Mouse (Mus musculus) forebrain, postnatal 0 days (tissue): ENCODE data around the gene Sgce. TPM values are rescaled to one million over a fixed set of nuclear protein-coding genes. Genes with fewer than 3 reads are reported as not detected.

Experiments used
- ATAC-seq: fragments of 200-750 bp; cut with Nextera tagmentation; 2 replicates; pipeline ENCODE4 v1.8.0; 2017; ENCODE audit warnings: mild to moderate bottlenecking, moderate library complexity
- DNase-seq: peaks from one replicate; pipeline ENCODE4 v3.0.0-alpha.2; 2015
- H3K27ac ChIP-seq: fragments of 300-500 bp; sonication (generic); 2 replicates; pipeline ENCODE4 v1.5.1; 2014; ENCODE audit warnings: low read depth, mild to moderate bottlenecking, antibody characterized with exemption, low read length, moderate library complexity, mixed read lengths
- H3K27me3 ChIP-seq: fragments of 300-500 bp; sonication (generic); 2 replicates; pipeline ENCODE4 v1.6.1; 2014; ENCODE audit warnings: mild to moderate bottlenecking, low read length, mixed read lengths; ENCODE audit not compliant: insufficient read depth
- H3K36me3 ChIP-seq: fragments of 300-500 bp; sonication (generic); 2 replicates; pipeline ENCODE4 v1.6.1; 2014; ENCODE audit warnings: mild to moderate bottlenecking, moderate library complexity; ENCODE audit not compliant: insufficient read depth
- H3K4me1 ChIP-seq: fragments of 300-500 bp; sonication (generic); 2 replicates; pipeline ENCODE4 v1.6.1; 2014; ENCODE audit warnings: antibody characterized with exemption; ENCODE audit not compliant: insufficient read depth
- H3K4me2 ChIP-seq: fragments of 300-500 bp; sonication (generic); 2 replicates; pipeline ENCODE4 v1.6.1; 2014; ENCODE audit warnings: low read depth, mild to moderate bottlenecking, moderate library complexity
- H3K4me3 ChIP-seq: fragments of 300-500 bp; sonication (generic); 2 replicates; pipeline ENCODE4 v1.5.1; 2014; ENCODE audit warnings: low read depth, low read length, mixed read lengths
- H3K9ac ChIP-seq: fragments of 300-500 bp; sonication (generic); 2 replicates; pipeline ENCODE4 v1.6.1; 2014; ENCODE audit warnings: mild to moderate bottlenecking
- H3K9me3 ChIP-seq: fragments of 300-500 bp; sonication (generic); 2 replicates; pipeline ENCODE4 v1.6.1; 2016; ENCODE audit warnings: low read length
- CTCF ChIP-seq: sonication (generic); IDR thresholded peaks from 2 replicates; pipeline ENCODE4 v1.5.1; 2016; ENCODE audit warnings: antibody characterized with exemption, control low read depth, low read depth
- WGBS: fragments of 180-500 bp; shearing (Covaris S2); extraction: QIAGEN DNeasy Blood & Tissue Kit; methylation state at CpG from one replicate; pipeline ENCODE4 v1.1.7; 2014; 5-methylcytosine and 5-hydroxymethylcytosine counted together
- polyA plus RNA-seq: library from polyadenylated mRNA; unstranded; fragments of >200 nt; fragmentation: Nextera tagmentation; extraction: Ambion mirVana; gene quantifications from 2 replicates; pipeline ENCODE4 v1.2.1, GENCODE M21; 2015
- total RNA-seq: library from RNA; depleted of rRNA; stranded (reverse); fragments of >200 nt; gene quantifications from 2 replicates; pipeline ENCODE4 v1.2.3, GENCODE M21; 2014

Sgce gene
- total and polyA plus RNA-seq, 2 experiments from 2014 or later: 39.4 to 44.5 TPM

GRCm38 (mm10) chr6:4749091-4749490, 2.1 kb upstream of the Sgce start:
- peak overlapping the region; percentile 63 for H3K4me2 ChIP-seq
- H3K9ac ChIP-seq: no peak overlapping the region
- H3K36me3 ChIP-seq: no peaks in the 10 kb centered on the region
- peak; percentile 25; the same call in 1 of the 2 replicates for TF ChIP-seq CTCF
- H3K27ac ChIP-seq: no peak overlapping the region
- H3K9me3 ChIP-seq: peaks cover 4% of the 10 kb centered on the region; the same call in 1 of the 2 replicates
- WGBS: 57% methylated on average over 22 of the region's 22 CpGs
- H3K27me3 ChIP-seq: no peaks in the 10 kb centered on the region
- peak; percentile 96 for DNase-seq
- ATAC-seq: peak; percentile 92
- peak overlapping the region; percentile 54 for H3K4me3 ChIP-seq
- no peaks in the 10 kb centered on the region for H3K4me1 ChIP-seq

DNA sequence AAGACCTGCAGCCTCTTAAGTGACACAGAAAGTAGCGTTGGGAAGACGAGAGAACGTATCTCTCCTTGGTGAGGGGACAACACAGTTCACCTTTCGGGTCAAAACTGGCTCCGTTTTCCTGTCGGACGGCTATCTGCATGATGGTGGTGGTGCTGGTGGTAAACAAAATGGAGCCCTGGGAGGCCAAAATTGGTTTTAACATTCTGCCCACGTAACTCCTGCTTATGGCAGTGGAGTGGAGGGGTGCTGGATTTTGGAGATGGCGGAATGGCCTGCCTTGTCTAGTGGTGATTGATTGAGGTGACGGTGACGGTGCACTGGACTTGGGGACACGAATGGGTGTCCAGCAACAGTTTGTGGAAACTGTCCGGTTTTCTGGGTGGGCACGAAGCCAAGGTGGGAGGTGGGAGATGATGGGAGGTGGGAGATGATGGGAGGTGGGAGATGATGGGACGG, 1.5 kb upstream of the Sgce start:
- Histone ChIP-seq H3K36me3 (no peaks in the 10 kb centered on the region), H3K9me3 (peaks cover 4% of the 10 kb centered on the region; the same call in 1 of the 2 replicates), H3K27ac (peak overlapping the region; percentile 4), H3K4me3 (peak overlapping the region; percentile 54), H3K27me3 (no peaks in the 10 kb centered on the region), H3K9ac (peak overlapping the region; percentile 2; the same call in 1 of the 2 replicates), H3K4me2 (peak overlapping the region; percentile 63), H3K4me1 (no peaks in the 10 kb centered on the region)
- ATAC-seq (no peak), DNase-seq (no peak)
- TF ChIP-seq CTCF: no peak
- WGBS: 55% methylated on average over 15 of the region's 15 CpGs

DNA sequence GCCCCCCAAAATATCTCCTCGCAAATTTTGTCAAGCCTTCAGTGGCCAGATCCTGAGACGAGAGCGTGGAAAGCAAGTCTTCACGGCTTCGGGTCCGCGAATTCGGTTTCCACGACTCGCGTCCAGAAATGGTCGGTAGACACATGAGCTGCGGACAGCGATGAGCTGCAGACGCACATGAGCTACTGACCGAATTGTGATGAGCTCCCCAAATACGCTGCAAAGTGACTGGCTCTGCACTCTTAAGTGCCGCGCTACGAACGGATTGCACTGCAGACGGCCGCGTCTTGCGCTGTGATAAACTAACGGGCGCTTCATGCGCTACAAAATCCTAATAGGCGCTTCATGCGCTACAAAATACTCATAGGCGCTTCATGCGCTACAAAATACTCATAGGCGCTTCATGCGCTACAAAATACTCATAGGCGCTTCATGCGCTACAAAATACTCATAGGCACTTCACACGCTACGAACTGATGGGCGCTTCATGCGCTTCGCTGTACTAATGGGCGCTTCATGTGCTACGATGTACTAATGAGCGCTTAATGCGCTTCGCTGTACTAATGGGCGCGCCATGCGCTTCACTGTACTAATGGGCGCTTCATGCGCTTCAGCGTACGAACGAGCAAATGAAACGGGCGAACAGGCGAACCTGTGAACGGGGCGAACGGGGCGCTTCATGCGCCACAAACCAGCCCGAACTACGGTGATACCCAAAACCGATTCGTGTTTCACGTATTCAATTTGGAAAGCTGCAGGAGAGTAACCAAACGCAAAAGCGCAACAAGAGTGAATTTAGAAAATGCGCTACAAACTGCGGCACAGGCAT, 884 bp upstream of the Sgce start:
- Histone ChIP-seq H3K4me3 (peak overlapping the region; percentile 54), H3K9me3 (peaks cover 4% of the 10 kb centered on the region; the same call in 1 of the 2 replicates), H3K4me1 (no peaks in the 10 kb centered on the region), H3K4me2 (peak overlapping the region; percentile 63), H3K27ac (peak overlapping the region; percentile 4), H3K36me3 (no peaks in the 10 kb centered on the region), H3K27me3 (no peaks in the 10 kb centered on the region), H3K9ac (peak overlapping the region; percentile 18)
- 53% methylated on average over 71 of the region's 71 CpGs for WGBS
- peak; percentile 55 for ATAC-seq
- DNase-seq: peak; percentile 82
- TF ChIP-seq CTCF: no peak

GRCm38 (mm10) chr6:4746036-4746695, 841 bp downstream of the Sgce start:
- H3K27ac ChIP-seq: peak overlapping the region; percentile 86
- H3K36me3 ChIP-seq: no peaks in the 10 kb centered on the region
- peak overlapping the region; percentile 54 for H3K4me3 ChIP-seq
- no peak for TF ChIP-seq CTCF
- no peak for ATAC-seq
- peak overlapping the region; percentile 63 for H3K4me2 ChIP-seq
- DNase-seq: peak; percentile 29
- peak overlapping the region; percentile 68 for H3K9ac ChIP-seq
- peaks cover 4% of the 10 kb centered on the region; the same call in 1 of the 2 replicates for H3K9me3 ChIP-seq
- H3K4me1 ChIP-seq: 0 out of 2 replicates have a peak, but pooled peaks cover 3% of the 10 kb centered on the region
- 45% methylated on average over 21 of the region's 22 CpGs for WGBS
- no peaks in the 10 kb centered on the region for H3K27me3 ChIP-seq

DNA sequence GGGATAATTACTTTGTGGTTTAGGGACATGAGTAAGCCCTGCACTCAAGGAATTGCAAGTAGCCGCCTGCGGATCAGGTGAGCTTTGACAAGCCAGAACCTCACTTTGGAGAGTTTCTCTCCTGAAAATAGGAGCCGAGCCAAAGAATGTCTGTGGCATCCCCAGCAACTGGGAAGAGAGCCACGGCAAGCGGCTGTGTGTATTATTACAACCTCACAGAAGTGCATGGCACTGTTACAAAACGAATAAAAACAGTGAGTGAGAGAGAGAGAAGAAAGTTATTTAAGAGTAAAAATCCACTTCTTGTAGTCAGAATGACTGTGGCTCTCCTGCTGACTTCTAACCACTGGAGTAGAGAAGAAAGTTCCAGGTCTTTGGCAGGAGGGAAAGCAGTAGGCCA, 6.5 kb downstream of the Sgce start:
- 12% methylated on average over 6 of the region's 6 CpGs for WGBS
- Histone ChIP-seq H3K4me3 (no peak overlapping the region), H3K9ac (no peak overlapping the region), H3K36me3 (no peaks in the 10 kb centered on the region), H3K9me3 (no peaks in the 10 kb centered on the region), H3K4me1 (peaks cover 8% of the 10 kb centered on the region), H3K27ac (no peak overlapping the region), H3K27me3 (no peaks in the 10 kb centered on the region), H3K4me2 (no peak overlapping the region; the same call in 1 of the 2 replicates)
- DNase-seq (peak; percentile 67), ATAC-seq (0 out of 2 replicates have a peak, but pooled peaks have one; percentile 58)
- TF ChIP-seq CTCF: no peak

DNA sequence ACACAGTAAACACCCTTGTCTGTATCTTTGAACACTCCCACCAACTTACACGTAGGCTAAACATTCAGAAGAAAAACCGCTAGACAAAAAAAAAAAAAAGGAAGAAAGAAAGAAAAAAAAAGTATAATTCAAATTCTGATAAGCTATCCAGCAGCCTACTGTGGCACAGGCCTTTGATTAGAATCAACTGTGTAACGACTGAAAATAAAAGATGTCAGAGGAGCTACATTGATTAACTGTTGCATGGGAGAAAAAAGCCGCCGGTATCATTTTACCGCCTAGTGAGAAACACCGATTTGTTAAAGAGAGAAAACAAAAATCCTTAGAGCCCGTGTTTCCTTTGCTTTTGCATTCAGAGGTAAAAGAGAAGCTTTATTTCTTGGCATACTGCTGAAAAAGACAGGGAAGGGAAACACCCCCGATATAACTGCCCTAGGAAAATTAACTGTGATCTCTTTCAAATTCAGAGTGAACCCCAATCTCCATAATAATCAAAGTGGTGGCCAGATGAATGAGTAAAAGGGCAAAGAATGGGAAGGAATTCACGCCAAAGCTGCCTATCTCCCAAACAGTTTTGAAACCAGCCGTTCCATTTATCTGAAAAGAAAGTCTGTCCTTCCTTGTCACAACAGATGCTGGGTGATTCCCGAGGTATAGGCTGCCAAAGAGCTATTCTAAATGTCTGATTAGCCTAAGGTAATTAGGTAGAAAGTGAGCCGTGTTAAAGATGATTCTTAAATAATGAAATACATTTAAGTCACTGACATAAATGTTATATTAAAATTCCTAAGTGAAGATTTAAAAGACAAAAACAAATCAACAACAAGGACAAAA, 7.3 kb downstream of the Sgce start:
- Histone ChIP-seq H3K9ac (no peak overlapping the region), H3K4me1 (peaks cover 8% of the 10 kb centered on the region), H3K36me3 (no peaks in the 10 kb centered on the region), H3K9me3 (no peaks in the 10 kb centered on the region), H3K4me3 (no peak overlapping the region), H3K4me2 (peak overlapping the region; percentile 29), H3K27ac (no peak overlapping the region), H3K27me3 (no peaks in the 10 kb centered on the region)
- no peak for TF ChIP-seq CTCF
- 8% methylated on average over 13 of the region's 13 CpGs for WGBS
- DNase-seq (no peak), ATAC-seq (peak; percentile 15; the same call in 1 of the 2 replicates)
